Mouse (Mus musculus): ENCODE data around the gene Arid1b. TPM values are rescaled to one million over a fixed set of nuclear protein-coding genes. Genes with fewer than 3 reads are reported as not detected.
"Not testable (repeated sequence)": the region's sequence is repeated elsewhere in the genome, so short reads cannot be mapped to it uniquely, and the experiment has no call there.

Arid1b gene
- polyA plus RNA-seq, 1 experiment from 2014 or later: 12.5 TPM

GRCm38 (mm10) chr17:5107501-5107900 lies 113.4 kb downstream of the Arid1b start:
- Histone ChIP-seq H3K27me3 (ENCODE audit: low read depth, poor library complexity, severe bottlenecking) (no peaks in the 10 kb centered on the region), H3K4me1 (peaks cover 32% of the 10 kb centered on the region), H3K36me3 (peaks cover 10% of the 10 kb centered on the region), H3K4me3 (no peak overlapping the region), H3K27ac (no peak overlapping the region), H3K9me3 (replicated peaks) (no peaks in the 10 kb centered on the region)
- 89% methylated on average over 4 of the region's 4 CpGs for WGBS
- no peak for DNase-seq (ENCODE audit: low spot score)

- peaks cover 10% of the 10 kb centered on the region for H3K36me3 ChIP-seq
- no peak for DNase-seq (ENCODE audit: low spot score)
- H3K4me1 ChIP-seq: peaks cover 29% of the 10 kb centered on the region
- no peaks in the 10 kb centered on the region for H3K9me3 ChIP-seq (replicated peaks)
- WGBS: 68% methylated on average over 1 of the region's 1 CpGs
- H3K27me3 ChIP-seq (ENCODE audit: low read depth, poor library complexity, severe bottlenecking): no peaks in the 10 kb centered on the region
- H3K4me3 ChIP-seq: no peak overlapping the region
- H3K27ac ChIP-seq: no peak overlapping the region
These were observed 113.9 kb downstream of the Arid1b start for GRCm38 (mm10) chr17:5108022-5108421.

GRCm38 (mm10) chr17:5108546-5109142 lies 114.5 kb downstream of the Arid1b start:
- H3K4me3 ChIP-seq: no peak overlapping the region
- 93% methylated on average over 2 of the region's 2 CpGs for WGBS
- no peak overlapping the region for H3K27ac ChIP-seq
- H3K4me1 ChIP-seq: peaks cover 29% of the 10 kb centered on the region
- H3K27me3 ChIP-seq (ENCODE audit: low read depth, poor library complexity, severe bottlenecking): no peaks in the 10 kb centered on the region
- peaks cover 10% of the 10 kb centered on the region for H3K36me3 ChIP-seq
- no peaks in the 10 kb centered on the region for H3K9me3 ChIP-seq (replicated peaks)
- DNase-seq (ENCODE audit: low spot score): no peak

- DNase-seq (ENCODE audit: low spot score): no peak
- Histone ChIP-seq H3K4me3 (no peak overlapping the region), H3K36me3 (peaks cover 10% of the 10 kb centered on the region), H3K27ac (no peak overlapping the region), H3K9me3 (replicated peaks) (no peaks in the 10 kb centered on the region), H3K4me1 (peaks cover 25% of the 10 kb centered on the region), H3K27me3 (ENCODE audit: low read depth, poor library complexity, severe bottlenecking) (no peaks in the 10 kb centered on the region)
- WGBS: 91% methylated on average over 8 of the region's 8 CpGs
These were observed 115.2 kb downstream of the Arid1b start for GRCm38 (mm10) chr17:5109343-5109742.

- Histone ChIP-seq H3K27me3 (ENCODE audit: low read depth, poor library complexity, severe bottlenecking) (no peaks in the 10 kb centered on the region), H3K9me3 (replicated peaks) (no peaks in the 10 kb centered on the region), H3K4me1 (peaks cover 17% of the 10 kb centered on the region), H3K4me3 (no peak overlapping the region), H3K27ac (no peak overlapping the region), H3K36me3 (peaks cover 10% of the 10 kb centered on the region)
- no peak for DNase-seq (ENCODE audit: low spot score)
- 91% methylated on average over 4 of the region's 4 CpGs for WGBS
These were observed 116.0 kb downstream of the Arid1b start for GRCm38 (mm10) chr17:5110159-5110558.

GRCm38 (mm10) chr17:5110981-5111380 lies 116.8 kb downstream of the Arid1b start:
- H3K4me1 ChIP-seq; H3K9me3 ChIP-seq (replicated peaks); DNase-seq (ENCODE audit: low spot score); H3K27ac ChIP-seq; H3K36me3 ChIP-seq; H3K4me3 ChIP-seq; H3K27me3 ChIP-seq (ENCODE audit: low read depth, poor library complexity, severe bottlenecking): not testable (repeated sequence)
- WGBS: 97% methylated on average over 5 of the region's 5 CpGs

GRCm38 (mm10) chr17:5112116-5112515 lies 118.0 kb downstream of the Arid1b start:
- Histone ChIP-seq H3K4me3 (no peak overlapping the region), H3K4me1 (no peaks in the 10 kb centered on the region), H3K27ac (no peak overlapping the region), H3K27me3 (ENCODE audit: low read depth, poor library complexity, severe bottlenecking) (no peaks in the 10 kb centered on the region), H3K9me3 (replicated peaks) (no peaks in the 10 kb centered on the region), H3K36me3 (peaks cover 10% of the 10 kb centered on the region)
- 85% methylated on average over 4 of the region's 4 CpGs for WGBS
- DNase-seq (ENCODE audit: low spot score): no peak

GRCm38 (mm10) chr17:5115952-5116351 lies 121.8 kb downstream of the Arid1b start:
- WGBS: 92% methylated on average over 6 of the region's 6 CpGs
- Histone ChIP-seq H3K27ac (no peak overlapping the region), H3K4me1 (0 out of 2 replicates have a peak, but pooled peaks cover 4% of the 10 kb centered on the region)

GRCm38 (mm10) chr17:5116990-5117389 lies 122.9 kb downstream of the Arid1b start:
- Histone ChIP-seq H3K4me3 (no peak overlapping the region), H3K27me3 (ENCODE audit: low read depth, poor library complexity, severe bottlenecking) (no peaks in the 10 kb centered on the region), H3K4me1 (peaks cover 10% of the 10 kb centered on the region; the same call in 1 of the 2 replicates), H3K36me3 (no peaks in the 10 kb centered on the region), H3K27ac (no peak overlapping the region), H3K9me3 (replicated peaks) (no peaks in the 10 kb centered on the region)
- WGBS: 79% methylated on average over 2 of the region's 2 CpGs
- DNase-seq (ENCODE audit: low spot score): no peak

More at GRCm38 (mm10) chr17:5115952-5116351, 121.8 kb downstream of the Arid1b start:
- Histone ChIP-seq H3K27me3 (ENCODE audit: low read depth, poor library complexity, severe bottlenecking) (no peaks in the 10 kb centered on the region), H3K9me3 (replicated peaks) (no peaks in the 10 kb centered on the region), H3K4me3 (no peak overlapping the region), H3K36me3 (0 out of 2 replicates have a peak, but pooled peaks cover under 1% of the 10 kb centered on the region)
- no peak for DNase-seq (ENCODE audit: low spot score)

GRCm38 (mm10) chr17:5118171-5118570 lies 124.0 kb downstream of the Arid1b start:
- Histone ChIP-seq H3K4me3 (no peak overlapping the region), H3K9me3 (replicated peaks) (no peaks in the 10 kb centered on the region), H3K36me3 (no peaks in the 10 kb centered on the region), H3K27ac (no peak overlapping the region), H3K27me3 (ENCODE audit: low read depth, poor library complexity, severe bottlenecking) (no peaks in the 10 kb centered on the region), H3K4me1 (peaks cover 10% of the 10 kb centered on the region; the same call in 1 of the 2 replicates)
- no peak for DNase-seq (ENCODE audit: low spot score)
- WGBS: 91% methylated on average over 4 of the region's 4 CpGs

GRCm38 (mm10) chr17:5124643-5125042 lies 130.5 kb downstream of the Arid1b start:
- no peak overlapping the region for H3K27ac ChIP-seq
- no peaks in the 10 kb centered on the region for H3K36me3 ChIP-seq
- 79% methylated on average over 2 of the region's 2 CpGs for WGBS
- no peaks in the 10 kb centered on the region for H3K27me3 ChIP-seq (ENCODE audit: low read depth, poor library complexity, severe bottlenecking)
- DNase-seq (ENCODE audit: low spot score): no peak
- H3K9me3 ChIP-seq (replicated peaks): 0 out of 2 replicates have a peak, but pooled peaks cover 3% of the 10 kb centered on the region
- H3K4me3 ChIP-seq: no peak overlapping the region
- H3K4me1 ChIP-seq: peaks cover 26% of the 10 kb centered on the region

GRCm38 (mm10) chr17:5125084-5125855 lies 131.1 kb downstream of the Arid1b start:
- Histone ChIP-seq H3K36me3 (peaks cover 3% of the 10 kb centered on the region; the same call in 1 of the 2 replicates), H3K27me3 (ENCODE audit: low read depth, poor library complexity, severe bottlenecking) (no peaks in the 10 kb centered on the region), H3K4me3 (no peak overlapping the region), H3K9me3 (replicated peaks) (0 out of 2 replicates have a peak, but pooled peaks cover 3% of the 10 kb centered on the region), H3K27ac (no peak overlapping the region), H3K4me1 (peaks cover 26% of the 10 kb centered on the region)
- no peak for DNase-seq (ENCODE audit: low spot score)
- WGBS: 75% methylated on average over 5 of the region's 5 CpGs
